Mouse (Mus musculus) myocyte (in vitro differentiated cells): ENCODE measurements around the gene Washc2. TPM values are rescaled to one million over a fixed set of nuclear protein-coding genes. Genes with fewer than 3 reads are reported as not detected.

Experiments used
- H3K27me3 ChIP-seq: one replicate; pipeline ENCODE4 v1.6.1; 2011; ENCODE audit not compliant: control insufficient read depth, insufficient read depth, insufficient read length
- H3K36me3 ChIP-seq: one replicate; pipeline ENCODE4 v1.6.1; 2011; ENCODE audit not compliant: control insufficient read depth, insufficient read depth
- H3K4me2 ChIP-seq: one replicate; pipeline ENCODE4 v1.6.1; 2011; ENCODE audit warnings: low read depth, control low read depth
- H3K4me3 ChIP-seq: one replicate; pipeline ENCODE4 v1.5.1; 2011; ENCODE audit warnings: mild to moderate bottlenecking, control low read depth, moderate library complexity
- H3K79me2 ChIP-seq: one replicate; pipeline ENCODE4 v1.6.1; 2011; ENCODE audit not compliant: control insufficient read depth, insufficient read depth
- H3ac ChIP-seq: one replicate; pipeline ENCODE4 v1.6.1; 2011; ENCODE audit not compliant: control insufficient read depth, insufficient read length
- CEBPB ChIP-seq: IDR thresholded peaks from 2 replicates; pipeline ENCODE4 v1.6.1; 2011; ENCODE audit warnings: mild to moderate bottlenecking, moderate library complexity; ENCODE audit not compliant: poor library complexity, insufficient read depth, severe bottlenecking
- E2F4 ChIP-seq: IDR thresholded peaks from one replicate; pipeline ENCODE4 v1.6.1; 2011; ENCODE audit warnings: mild to moderate bottlenecking, control low read depth, moderate library complexity; ENCODE audit not compliant: insufficient read depth
- MAX ChIP-seq: IDR thresholded peaks from one replicate; pipeline ENCODE4 v1.6.1; 2011; ENCODE audit warnings: low read depth, mild to moderate bottlenecking, control low read depth
- MYOD1 ChIP-seq, 3 experiments: IDR thresholded peaks; one replicate each; pipeline ENCODE4 v1.6.1; 2011; ENCODE audit warnings: control low read depth in 2 of 3, low read depth in 2 of 3, mild to moderate bottlenecking in 2 of 3, moderate library complexity in 1 of 3; ENCODE audit not compliant: insufficient read length in 2 of 3, control insufficient read depth in 1 of 3
- MYOG ChIP-seq, 3 experiments: IDR thresholded peaks; one replicate each; pipeline ENCODE4 v1.6.1; 2011; ENCODE audit warnings: control low read depth in 2 of 3, low read depth in 2 of 3, mild to moderate bottlenecking in 2 of 3; ENCODE audit not compliant: insufficient read length in 2 of 3, control insufficient read depth in 1 of 3, insufficient read depth in 1 of 3
- POLR2A ChIP-seq: IDR thresholded peaks from one replicate; pipeline ENCODE4 v1.6.1; 2011; ENCODE audit warnings: low read depth, mild to moderate bottlenecking, control low read depth, moderate library complexity; ENCODE audit not compliant: insufficient read length
- POLR2AphosphoS2 ChIP-seq: IDR thresholded peaks from one replicate; pipeline ENCODE4 v1.6.1; 2011; ENCODE audit warnings: low read depth, control low read depth; ENCODE audit not compliant: insufficient read length
- REST ChIP-seq: IDR thresholded peaks from one replicate; pipeline ENCODE4 v1.6.1; 2011; ENCODE audit warnings: mild to moderate bottlenecking, control low read depth, moderate library complexity; ENCODE audit not compliant: insufficient read depth, insufficient read length
- SRF ChIP-seq: IDR thresholded peaks from one replicate; pipeline ENCODE4 v1.6.1; 2011; ENCODE audit warnings: low read depth; ENCODE audit not compliant: control insufficient read depth, insufficient read length
- TCF12 ChIP-seq: IDR thresholded peaks from one replicate; pipeline ENCODE4 v1.6.1; 2011; ENCODE audit warnings: mild to moderate bottlenecking, control low read depth; ENCODE audit not compliant: poor library complexity, insufficient read depth, severe bottlenecking
- TCF3 ChIP-seq: IDR thresholded peaks from one replicate; pipeline ENCODE4 v1.6.1; 2011; ENCODE audit warnings: low read depth, control low read depth; ENCODE audit not compliant: insufficient read length
- USF1 ChIP-seq: IDR thresholded peaks from one replicate; pipeline ENCODE4 v1.6.1; 2011; ENCODE audit warnings: low read depth, mild to moderate bottlenecking, control low read depth, moderate library complexity
- polyA plus RNA-seq: library from polyadenylated mRNA; unstranded; fragments of >200 nt; fragmentation: generic; extraction: Trizol; gene quantifications from one replicate; pipeline ENCODE4 v1.2.1, GENCODE M21; 2012; ENCODE audit warnings: missing spikeins

Washc2 gene
- polyA plus RNA-seq, 1 experiment = 22.6 TPM

DNA sequence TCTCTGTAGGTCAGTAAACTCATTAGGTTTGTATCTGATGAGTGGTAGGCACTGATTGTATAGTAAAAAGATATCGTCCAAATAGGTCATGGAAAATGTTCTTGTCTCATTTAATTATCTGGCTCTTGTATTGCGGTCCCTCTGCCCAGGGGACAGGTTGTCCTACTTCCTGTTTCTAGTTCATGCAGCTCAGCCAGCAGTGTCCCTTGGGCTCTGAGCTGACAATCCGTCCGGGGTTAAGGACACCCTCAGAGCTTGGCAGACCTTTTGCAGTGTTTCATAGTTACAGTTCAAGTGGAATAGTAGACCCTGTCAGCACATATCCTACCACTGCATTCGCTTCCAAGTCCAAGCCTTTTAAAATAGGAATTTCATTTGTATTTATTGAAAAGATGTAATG is 27.5 kb downstream of the Washc2 start:
- Histone ChIP-seq H3K27me3 (no peaks in the 10 kb centered on the region), H3ac (no peak overlapping the region), H3K79me2 (no peaks in the 10 kb centered on the region), H3K4me3 (no peak overlapping the region), H3K36me3 (peaks cover 30% of the 10 kb centered on the region), H3K4me2 (no peak overlapping the region)
- TF ChIP-seq CEBPB = no peak
- TF ChIP-seq MYOG (IDR thresholded peaks at IDR 0.05; ENCODE audit: control insufficient read depth in 1 of 3, insufficient read depth in 1 of 3, insufficient read length in 2 of 3, low read depth in 2 of 3) = no peak
- no peak for TF ChIP-seq TCF12
- TF ChIP-seq SRF = no peak

DNA sequence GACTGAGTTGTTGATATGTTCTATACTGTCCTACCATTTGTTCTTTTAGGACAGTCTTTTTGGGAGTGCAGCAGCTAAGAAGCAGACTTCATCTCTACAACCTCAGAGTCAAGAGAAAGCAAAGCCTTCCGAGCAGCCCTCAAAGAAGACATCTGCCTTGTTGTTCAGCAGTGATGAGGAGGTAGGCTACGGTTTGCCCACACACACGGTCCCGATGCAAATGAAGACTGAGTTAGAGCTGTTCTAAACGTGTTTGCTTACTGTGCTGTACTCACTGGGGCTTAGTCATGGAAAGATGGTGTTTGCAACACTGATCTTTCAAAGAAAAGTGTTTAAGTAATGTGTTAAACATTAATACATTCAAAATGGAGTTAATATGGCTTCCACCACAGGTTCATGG is 30.2 kb downstream of the Washc2 start:
- no peaks in the 10 kb centered on the region for H3K27me3 ChIP-seq
- TF ChIP-seq CEBPB = no peak
- TF ChIP-seq TCF3 = no peak
- TF ChIP-seq USF1 = no peak
- TF ChIP-seq REST = no peak
- H3K79me2 ChIP-seq = no peaks in the 10 kb centered on the region
- no peak overlapping the region for H3K4me3 ChIP-seq
- peaks cover 13% of the 10 kb centered on the region for H3K36me3 ChIP-seq
- H3ac ChIP-seq = no peak overlapping the region
- H3K4me2 ChIP-seq = no peak overlapping the region

DNA sequence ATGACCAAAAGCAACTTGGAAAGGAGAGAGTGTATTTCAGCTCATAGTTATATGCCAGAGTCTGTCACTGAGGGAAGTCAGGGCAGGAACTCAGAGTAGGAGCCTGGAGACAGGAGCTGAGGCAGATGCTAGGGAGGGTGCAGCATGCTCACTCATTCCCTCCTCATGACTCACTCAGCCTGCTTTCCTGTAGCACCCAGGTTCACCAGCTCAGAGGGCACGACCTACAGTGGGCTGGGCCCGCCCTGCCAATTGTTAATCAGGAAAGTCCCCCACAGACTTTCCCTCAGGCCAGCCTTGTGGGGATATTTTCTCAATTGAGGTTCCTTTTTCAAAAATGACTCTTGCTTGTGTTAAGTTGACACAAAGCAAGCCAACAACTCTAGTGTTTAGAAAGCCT is 32.5 kb downstream of the Washc2 start:
- Histone ChIP-seq H3K4me3 (no peak overlapping the region), H3ac (no peak overlapping the region), H3K36me3 (peaks cover 15% of the 10 kb centered on the region), H3K79me2 (no peaks in the 10 kb centered on the region), H3K27me3 (no peaks in the 10 kb centered on the region), H3K4me2 (no peak overlapping the region)
- TF ChIP-seq USF1 (no peak), POLR2AphosphoS2 (no peak), TCF12 (no peak), E2F4 (no peak), TCF3 (no peak), MYOD1 (IDR thresholded peaks at IDR 0.05; ENCODE audit: control insufficient read depth in 1 of 3, insufficient read length in 2 of 3, low read depth in 2 of 3) (no peak)

DNA sequence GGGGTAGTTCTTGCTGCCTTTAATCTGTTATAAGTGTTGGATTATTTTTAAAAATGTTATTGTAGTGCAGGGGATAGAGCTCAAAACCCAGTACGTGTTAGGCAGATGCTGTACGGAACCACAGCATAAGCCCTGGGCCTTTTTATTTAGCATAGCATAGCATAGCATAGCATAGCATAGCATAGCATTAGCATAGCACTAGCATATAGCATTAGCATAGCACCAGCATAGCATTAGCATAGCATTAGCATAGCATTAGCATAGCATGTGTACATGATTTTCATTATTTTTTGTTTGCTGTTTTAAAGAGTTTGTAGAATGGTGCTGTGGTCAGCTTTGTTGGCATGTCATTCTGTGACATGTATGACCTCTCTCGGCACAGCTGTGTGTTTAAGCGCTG is 51.8 kb downstream of the Washc2 start:
- no peak overlapping the region for H3K4me3 ChIP-seq
- no peaks in the 10 kb centered on the region for H3K79me2 ChIP-seq
- H3K36me3 ChIP-seq = peaks cover 20% of the 10 kb centered on the region
- no peak overlapping the region for H3ac ChIP-seq
- H3K27me3 ChIP-seq = no peaks in the 10 kb centered on the region
- TF ChIP-seq MAX = no peak
- TF ChIP-seq TCF3 = no peak
- TF ChIP-seq CEBPB = no peak
- no peak for TF ChIP-seq E2F4
- TF ChIP-seq TCF12 = no peak
- TF ChIP-seq REST = no peak
- TF ChIP-seq USF1 = no peak
- TF ChIP-seq POLR2AphosphoS2 = no peak
- TF ChIP-seq SRF = no peak
- no peak for TF ChIP-seq MYOG (IDR thresholded peaks at IDR 0.05; ENCODE audit: control insufficient read depth in 1 of 3, insufficient read depth in 1 of 3, insufficient read length in 2 of 3, low read depth in 2 of 3)
- no peak for TF ChIP-seq MYOD1 (IDR thresholded peaks at IDR 0.05; ENCODE audit: control insufficient read depth in 1 of 3, insufficient read length in 2 of 3, low read depth in 2 of 3)
- TF ChIP-seq POLR2A = no peak
- H3K4me2 ChIP-seq = no peak overlapping the region

DNA sequence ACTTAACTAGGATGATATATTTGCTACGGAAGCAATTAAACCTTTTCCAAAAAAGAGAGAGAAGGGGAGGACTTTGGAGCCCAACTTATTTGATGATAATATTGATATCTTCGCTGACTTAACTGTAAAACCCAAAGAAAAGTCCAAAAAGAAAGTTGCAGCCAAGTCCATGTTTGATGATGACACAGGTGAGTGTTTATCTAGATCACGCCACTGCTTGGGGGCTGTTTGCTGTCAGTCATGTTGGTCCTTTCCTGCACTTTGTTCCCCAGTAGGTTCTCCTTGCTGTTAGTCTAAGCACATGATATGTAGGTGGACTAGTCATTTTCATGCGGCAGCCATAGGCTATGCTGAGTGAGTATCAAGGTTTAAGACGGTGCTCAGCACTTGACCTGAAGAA is 52.6 kb downstream of the Washc2 start:
- TF ChIP-seq MYOG (IDR thresholded peaks at IDR 0.05; ENCODE audit: control insufficient read depth in 1 of 3, insufficient read depth in 1 of 3, insufficient read length in 2 of 3, low read depth in 2 of 3) (no peak), POLR2A (no peak), MAX (no peak), TCF3 (no peak), E2F4 (no peak), USF1 (no peak), REST (no peak), TCF12 (no peak), MYOD1 (IDR thresholded peaks at IDR 0.05; ENCODE audit: control insufficient read depth in 1 of 3, insufficient read length in 2 of 3, low read depth in 2 of 3) (no peak), CEBPB (no peak), SRF (no peak), POLR2AphosphoS2 (no peak)
- peaks cover 14% of the 10 kb centered on the region for H3K36me3 ChIP-seq

More for the DNA sequence above, 52.6 kb downstream of the Washc2 start:
- Histone ChIP-seq H3ac (no peak overlapping the region), H3K4me3 (no peak overlapping the region), H3K27me3 (no peaks in the 10 kb centered on the region), H3K79me2 (no peaks in the 10 kb centered on the region), H3K4me2 (no peak overlapping the region)
